Mouse (Mus musculus) hindbrain, embryonic 16.5 days (tissue): Measurements from ENCODE around the gene Ssbp3. TPM values are rescaled to one million over a fixed set of nuclear protein-coding genes. Genes with fewer than 3 reads are reported as not detected.
A peak's percentile ranks its signal among the peaks of the same experiment; 100 is the strongest.

ENCODE experiments used
- ATAC-seq: fragments of 200-750 bp; cut with Nextera tagmentation; 2 replicates; pipeline ENCODE4 v1.8.0; 2017; ENCODE audit warnings: moderate TSS enrichment, moderate library complexity
- H3K27ac ChIP-seq: fragments of 300-500 bp; sonication (generic); 2 replicates; pipeline ENCODE4 v1.5.1; 2014; ENCODE audit warnings: low read depth, mild to moderate bottlenecking, control low read depth, low read length, moderate library complexity
- H3K27me3 ChIP-seq: fragments of 300-500 bp; sonication (generic); replicated peaks from 2 replicates; pipeline ENCODE4 v1.6.1; 2014; ENCODE audit warnings: low read length; ENCODE audit not compliant: control insufficient read depth, insufficient read depth
- H3K36me3 ChIP-seq: fragments of 300-500 bp; sonication (generic); 2 replicates; pipeline ENCODE4 v1.6.1; 2014; ENCODE audit warnings: mild to moderate bottlenecking, low read length, moderate library complexity, mixed read lengths; ENCODE audit not compliant: control insufficient read depth, insufficient read depth
- H3K4me1 ChIP-seq: fragments of 300-500 bp; sonication (generic); 2 replicates; pipeline ENCODE4 v1.6.1; 2014; ENCODE audit warnings: low read depth, low read length; ENCODE audit not compliant: control insufficient read depth, insufficient read depth
- H3K4me2 ChIP-seq: fragments of 300-500 bp; sonication (generic); 2 replicates; pipeline ENCODE4 v1.6.1; 2014; ENCODE audit warnings: mild to moderate bottlenecking, low read length, control low read depth, moderate library complexity
- H3K4me3 ChIP-seq: fragments of 300-500 bp; sonication (generic); 2 replicates; pipeline ENCODE4 v1.5.1; 2014; ENCODE audit warnings: mild to moderate bottlenecking, low read length, control low read depth, moderate library complexity
- H3K9ac ChIP-seq: fragments of 300-500 bp; sonication (generic); 2 replicates; pipeline ENCODE4 v1.6.1; 2014; ENCODE audit warnings: low read depth, mild to moderate bottlenecking, control low read depth, low read length, moderate library complexity
- H3K9me3 ChIP-seq: fragments of 300-500 bp; sonication (generic); 2 replicates; pipeline ENCODE4 v1.6.1; 2014; ENCODE audit warnings: mild to moderate bottlenecking, low read length, moderate library complexity; ENCODE audit not compliant: control insufficient read depth
- WGBS: fragments of 180-500 bp; shearing (Covaris S2); extraction: QIAGEN DNeasy Blood & Tissue Kit; methylation state at CpG from one replicate; pipeline ENCODE4 v1.1.7; 2014; 5-methylcytosine and 5-hydroxymethylcytosine counted together
- polyA plus RNA-seq: library from polyadenylated mRNA; unstranded; fragments of >200 nt; fragmentation: Nextera tagmentation; extraction: Ambion mirVana; gene quantifications from 2 replicates; pipeline ENCODE4 v1.2.1, GENCODE M21; 2015

Ssbp3 gene
- polyA plus RNA-seq, 1 experiment from 2014 or later: 82.9 TPM

DNA sequence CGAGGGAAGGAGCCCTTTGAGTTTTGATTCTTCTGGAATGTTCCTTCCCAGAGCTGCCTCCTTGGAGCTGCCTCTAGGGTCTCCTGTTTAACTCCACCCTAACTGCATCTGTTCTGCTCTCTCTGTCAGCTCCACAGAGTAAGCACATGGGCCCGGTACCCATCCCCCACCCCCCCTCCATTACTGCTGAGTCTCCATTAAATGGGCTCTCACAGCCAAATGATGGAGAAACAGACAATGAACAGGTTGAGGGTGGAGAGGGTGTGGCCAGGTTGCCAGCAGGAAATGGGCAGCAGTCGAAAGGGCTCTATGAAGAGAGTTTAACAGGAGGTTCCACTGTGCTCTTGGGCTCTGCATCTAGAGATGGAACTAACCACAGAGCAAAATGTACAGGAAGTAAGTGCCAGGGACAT, 41.0 kb upstream of the Ssbp3 start:
- no peaks in the 10 kb centered on the region for H3K27me3 ChIP-seq
- no peak overlapping the region for H3K27ac ChIP-seq
- 81% methylated on average over 3 of the region's 3 CpGs for WGBS
- H3K4me1 ChIP-seq: peaks cover 18% of the 10 kb centered on the region
- H3K36me3 ChIP-seq: no peaks in the 10 kb centered on the region
- H3K9me3 ChIP-seq: no peaks in the 10 kb centered on the region
- H3K9ac ChIP-seq: no peak overlapping the region
- no peak overlapping the region for H3K4me3 ChIP-seq
- no peak overlapping the region for H3K4me2 ChIP-seq
- ATAC-seq: no peak

DNA sequence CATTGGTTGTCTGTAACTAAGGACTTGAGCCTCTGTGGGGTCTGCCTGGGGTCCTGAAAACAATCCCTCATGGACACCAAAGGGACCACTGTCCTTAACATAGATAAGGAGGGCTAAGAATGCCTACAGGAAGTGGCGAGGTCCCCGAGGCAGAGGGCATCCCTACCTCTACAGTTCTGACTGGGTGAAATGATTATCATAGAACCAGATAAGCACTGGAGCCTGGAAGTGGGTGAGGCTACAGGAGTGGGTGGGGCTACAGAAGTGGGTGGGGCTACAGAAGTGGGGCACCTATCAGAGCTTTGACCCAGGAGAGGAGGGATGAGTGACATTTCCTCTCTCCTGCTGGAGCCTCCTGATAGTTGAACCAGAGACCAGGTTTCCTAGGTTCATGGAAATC, 39.9 kb upstream of the Ssbp3 start:
- no peak overlapping the region for H3K4me2 ChIP-seq
- no peak overlapping the region for H3K27ac ChIP-seq
- no peak overlapping the region for H3K9ac ChIP-seq
- H3K27me3 ChIP-seq: no peaks in the 10 kb centered on the region
- peaks cover 14% of the 10 kb centered on the region for H3K4me1 ChIP-seq
- no peak for ATAC-seq
- 88% methylated on average over 2 of the region's 2 CpGs for WGBS
- H3K4me3 ChIP-seq: no peak overlapping the region
- H3K36me3 ChIP-seq: no peaks in the 10 kb centered on the region
- no peaks in the 10 kb centered on the region for H3K9me3 ChIP-seq

DNA sequence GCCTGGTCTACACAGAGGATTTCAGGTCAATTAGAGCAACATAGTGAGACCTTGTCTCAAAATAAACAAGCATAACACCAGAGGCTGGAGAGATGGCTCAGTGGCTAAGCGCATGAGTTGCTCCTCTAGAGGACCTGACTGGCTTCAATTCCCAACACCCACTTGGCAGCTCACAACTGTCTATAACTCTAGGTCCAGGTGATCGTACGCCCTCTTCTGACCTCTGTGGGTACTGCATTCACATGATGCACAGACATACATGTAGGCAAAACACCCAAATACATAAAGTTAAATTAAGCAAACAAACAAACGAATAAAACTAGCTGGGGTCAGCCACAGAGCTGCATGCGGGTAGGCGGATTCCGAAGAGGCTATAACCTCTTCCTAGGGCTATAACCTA, 36.0 kb upstream of the Ssbp3 start:
- Histone ChIP-seq H3K9ac (no peak overlapping the region), H3K27me3 (no peaks in the 10 kb centered on the region), H3K27ac (no peak overlapping the region), H3K36me3 (no peaks in the 10 kb centered on the region), H3K4me2 (no peak overlapping the region), H3K4me1 (no peaks in the 10 kb centered on the region), H3K9me3 (no peaks in the 10 kb centered on the region), H3K4me3 (no peak overlapping the region)
- no peak for ATAC-seq
- WGBS: 93% methylated on average over 7 of the region's 7 CpGs

DNA sequence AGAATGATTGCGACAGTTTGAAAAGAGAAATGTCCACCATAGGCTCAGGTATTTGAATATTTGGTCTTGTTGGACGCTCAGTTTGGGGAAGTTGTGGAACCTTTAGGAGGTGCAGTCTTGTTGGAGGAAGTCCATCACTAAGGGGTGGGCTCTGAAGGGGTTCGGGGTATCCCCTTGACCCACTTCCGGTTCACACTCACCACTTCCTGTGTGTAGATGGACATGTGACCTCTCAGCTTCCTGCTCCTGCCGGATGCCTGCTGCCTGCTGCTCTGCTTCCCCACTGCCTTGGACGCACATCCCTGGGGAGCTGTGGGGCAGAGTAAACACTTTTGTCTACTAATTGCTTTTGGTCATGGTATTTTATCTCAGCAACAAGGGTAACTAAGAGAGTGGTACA, 29.4 kb upstream of the Ssbp3 start:
- no peak overlapping the region for H3K27ac ChIP-seq
- 70% methylated on average over 6 of the region's 6 CpGs for WGBS
- H3K4me2 ChIP-seq: no peak overlapping the region
- H3K9me3 ChIP-seq: no peaks in the 10 kb centered on the region
- H3K4me1 ChIP-seq: no peaks in the 10 kb centered on the region
- H3K36me3 ChIP-seq: no peaks in the 10 kb centered on the region
- H3K9ac ChIP-seq: no peak overlapping the region
- H3K4me3 ChIP-seq: no peak overlapping the region
- H3K27me3 ChIP-seq: no peaks in the 10 kb centered on the region
- ATAC-seq: no peak

DNA sequence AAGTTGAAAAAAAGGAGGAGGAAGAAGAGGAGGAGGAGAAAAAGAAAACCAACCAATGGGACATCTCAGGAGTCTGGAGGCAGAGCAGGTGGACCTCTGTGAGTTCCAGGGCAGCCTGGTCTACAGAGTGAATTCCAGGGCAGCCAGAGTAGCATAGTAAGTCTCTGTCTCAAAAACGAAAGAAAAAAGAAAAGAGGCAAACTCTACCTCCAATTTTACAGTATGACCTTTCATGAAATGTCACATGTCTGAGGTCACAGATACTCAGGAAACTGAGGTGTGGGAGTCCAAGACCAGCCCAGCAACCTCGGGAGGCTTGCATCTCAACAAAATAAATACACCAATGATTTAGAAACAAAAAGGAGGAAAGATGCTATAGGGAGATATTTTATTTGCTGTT, 27.4 kb upstream of the Ssbp3 start:
- ATAC-seq: no peak
- Histone ChIP-seq H3K4me3 (no peak overlapping the region), H3K27ac (no peak overlapping the region), H3K27me3 (no peaks in the 10 kb centered on the region), H3K4me1 (no peaks in the 10 kb centered on the region), H3K9me3 (no peaks in the 10 kb centered on the region), H3K36me3 (no peaks in the 10 kb centered on the region), H3K4me2 (no peak overlapping the region), H3K9ac (no peak overlapping the region)
- 93% methylated on average over 2 of the region's 2 CpGs for WGBS

DNA sequence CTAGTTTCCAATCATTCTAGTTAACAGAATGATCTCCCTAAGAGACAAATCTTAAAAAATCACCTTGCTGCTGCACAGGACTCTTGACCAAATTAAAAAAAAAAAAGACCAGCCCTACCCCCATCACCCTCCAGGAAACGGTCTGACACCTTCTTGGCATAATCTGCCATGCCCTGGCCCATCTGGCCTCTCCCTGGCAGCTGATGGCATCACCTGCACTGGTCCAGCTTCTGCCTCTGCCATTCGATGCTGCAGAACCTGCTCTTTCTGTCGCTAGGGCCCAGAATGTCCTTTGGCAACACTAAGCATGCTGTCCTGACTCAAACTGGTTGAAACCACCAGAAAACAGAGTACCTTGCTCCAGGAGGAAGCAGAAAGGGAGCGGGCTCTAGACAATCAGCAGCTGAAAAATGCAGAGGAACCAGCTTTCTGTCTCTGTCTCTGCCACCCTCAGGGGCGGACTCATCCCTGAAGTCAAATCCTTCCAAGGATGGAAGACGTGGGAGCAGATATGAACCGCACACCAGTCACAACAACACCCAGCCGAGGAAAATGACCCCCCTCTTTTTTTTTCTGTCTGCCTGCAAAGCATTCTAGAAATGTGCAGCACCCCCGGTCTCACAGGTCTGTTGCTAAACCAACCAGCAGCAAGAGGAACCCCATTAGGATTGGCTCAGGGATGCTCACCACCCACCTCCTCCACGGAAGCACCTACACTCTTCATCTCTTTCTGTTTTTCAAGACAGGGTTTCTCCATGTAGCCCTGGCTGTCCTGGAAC, 24.0 kb upstream of the Ssbp3 start:
- Histone ChIP-seq H3K4me3 (no peak overlapping the region), H3K36me3 (no peaks in the 10 kb centered on the region), H3K27ac (no peak overlapping the region), H3K4me1 (no peaks in the 10 kb centered on the region), H3K4me2 (no peak overlapping the region), H3K27me3 (no peaks in the 10 kb centered on the region), H3K9me3 (no peaks in the 10 kb centered on the region), H3K9ac (no peak overlapping the region)
- WGBS: 75% methylated on average over 10 of the region's 10 CpGs
- no peak for ATAC-seq

DNA sequence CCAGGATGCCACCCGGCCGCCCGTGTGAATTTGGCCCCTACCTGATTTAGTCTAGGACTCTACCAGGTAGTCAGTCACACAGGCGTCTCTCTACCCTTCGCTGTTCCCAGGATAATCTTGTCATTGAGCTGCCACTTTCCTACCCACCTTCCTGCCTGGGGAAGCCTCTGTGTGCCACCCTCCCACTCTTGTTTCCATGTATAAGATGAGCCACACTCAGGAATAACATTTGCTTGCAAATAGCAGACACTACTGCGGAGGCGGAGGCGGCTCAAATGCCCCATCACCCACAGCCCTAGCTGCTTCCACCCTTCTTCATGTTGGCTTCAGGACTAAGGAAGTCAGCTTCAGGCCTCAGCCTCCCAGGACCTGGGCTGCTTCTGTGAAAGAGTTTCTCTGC, 14.4 kb upstream of the Ssbp3 start:
- Histone ChIP-seq H3K4me2 (no peak overlapping the region), H3K27ac (no peak overlapping the region), H3K36me3 (no peaks in the 10 kb centered on the region), H3K9ac (no peak overlapping the region), H3K4me1 (peaks cover 5% of the 10 kb centered on the region; the same call in 1 of the 2 replicates), H3K9me3 (no peaks in the 10 kb centered on the region; the same call in 1 of the 2 replicates), H3K27me3 (no peaks in the 10 kb centered on the region), H3K4me3 (no peak overlapping the region)
- no peak for ATAC-seq
- 83% methylated on average over 8 of the region's 8 CpGs for WGBS

DNA sequence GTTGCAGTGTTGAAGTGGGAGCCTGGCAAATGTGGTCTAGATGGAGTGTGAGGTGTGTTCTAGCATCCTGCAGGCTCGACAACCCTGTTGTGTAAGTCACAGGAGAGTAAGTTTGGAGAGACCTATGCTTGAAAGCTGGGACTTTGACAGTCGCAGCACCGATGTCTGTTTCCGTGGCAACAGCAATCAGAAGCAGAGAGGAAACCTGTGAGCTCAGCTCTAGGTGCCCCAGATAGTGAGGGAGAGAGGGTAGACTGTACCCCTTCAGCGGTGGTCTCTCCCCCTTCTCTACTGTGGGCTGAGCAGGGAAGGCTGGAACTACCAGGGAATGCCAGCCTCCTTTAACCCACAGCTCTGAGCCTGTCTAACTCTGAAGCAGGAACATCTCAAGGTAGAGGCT, 11.6 kb upstream of the Ssbp3 start:
- H3K4me2 ChIP-seq: no peak overlapping the region
- no peak overlapping the region for H3K9ac ChIP-seq
- H3K4me1 ChIP-seq: peaks cover 5% of the 10 kb centered on the region; the same call in 1 of the 2 replicates
- H3K27ac ChIP-seq: no peak overlapping the region
- WGBS: 37% methylated on average over 5 of the region's 5 CpGs
- no peaks in the 10 kb centered on the region for H3K9me3 ChIP-seq
- ATAC-seq: peak; percentile 75
- H3K36me3 ChIP-seq: no peaks in the 10 kb centered on the region
- H3K27me3 ChIP-seq: no peaks in the 10 kb centered on the region
- no peak overlapping the region for H3K4me3 ChIP-seq

DNA sequence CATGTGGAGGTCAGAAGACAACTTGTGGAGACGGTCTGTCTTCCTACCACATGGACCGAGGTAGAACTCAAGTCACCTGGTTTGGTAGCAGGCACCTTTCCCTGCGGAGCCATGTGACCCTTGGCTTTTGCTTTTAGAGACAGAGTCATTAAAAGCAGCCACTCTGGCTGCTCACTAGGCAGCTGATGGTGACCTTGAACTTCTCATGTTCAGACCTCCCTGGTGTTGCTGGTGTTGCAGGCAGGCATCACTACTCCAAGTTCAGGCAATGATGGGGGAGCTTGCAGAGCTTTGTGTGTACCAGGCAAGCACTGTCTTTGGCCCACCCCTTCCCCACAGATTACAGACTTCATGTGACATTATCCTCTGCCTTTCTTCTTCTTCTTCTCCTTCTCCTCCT, 11.0 kb upstream of the Ssbp3 start:
- 93% methylated on average over 3 of the region's 3 CpGs for WGBS
- Histone ChIP-seq H3K4me1 (peaks cover 5% of the 10 kb centered on the region; the same call in 1 of the 2 replicates), H3K9me3 (no peaks in the 10 kb centered on the region), H3K4me2 (no peak overlapping the region), H3K36me3 (no peaks in the 10 kb centered on the region), H3K4me3 (no peak overlapping the region), H3K27me3 (no peaks in the 10 kb centered on the region), H3K27ac (no peak overlapping the region), H3K9ac (no peak overlapping the region)
- ATAC-seq: no peak
